Mouse (Mus musculus): ENCODE results near the gene Cwh43.
"Not testable (repeated sequence)": the region's sequence is repeated elsewhere in the genome, so short reads cannot be mapped to it uniquely, and the experiment has no call there.

Gene Cwh43

DNA sequence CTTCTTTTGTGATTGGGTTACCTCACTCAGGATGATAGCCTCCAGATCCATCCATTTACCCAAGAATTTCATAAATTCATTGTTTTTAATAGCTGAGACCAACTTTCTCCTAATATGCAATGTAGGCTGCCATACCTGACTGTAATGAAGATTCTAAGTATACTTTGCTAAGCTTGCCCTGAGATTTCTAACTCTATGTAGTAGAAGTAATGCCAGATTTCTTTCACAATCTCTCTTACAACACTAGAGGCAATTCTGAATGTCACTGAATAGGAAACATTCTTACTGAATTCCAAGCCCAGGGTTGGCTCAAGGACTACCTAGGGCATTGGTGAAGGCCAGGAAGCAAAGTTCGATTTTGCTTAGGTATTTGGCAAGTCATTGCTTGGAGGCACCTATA, 76.5 kb downstream of the Cwh43 start:
- DNase-seq = not testable (repeated sequence)

DNA sequence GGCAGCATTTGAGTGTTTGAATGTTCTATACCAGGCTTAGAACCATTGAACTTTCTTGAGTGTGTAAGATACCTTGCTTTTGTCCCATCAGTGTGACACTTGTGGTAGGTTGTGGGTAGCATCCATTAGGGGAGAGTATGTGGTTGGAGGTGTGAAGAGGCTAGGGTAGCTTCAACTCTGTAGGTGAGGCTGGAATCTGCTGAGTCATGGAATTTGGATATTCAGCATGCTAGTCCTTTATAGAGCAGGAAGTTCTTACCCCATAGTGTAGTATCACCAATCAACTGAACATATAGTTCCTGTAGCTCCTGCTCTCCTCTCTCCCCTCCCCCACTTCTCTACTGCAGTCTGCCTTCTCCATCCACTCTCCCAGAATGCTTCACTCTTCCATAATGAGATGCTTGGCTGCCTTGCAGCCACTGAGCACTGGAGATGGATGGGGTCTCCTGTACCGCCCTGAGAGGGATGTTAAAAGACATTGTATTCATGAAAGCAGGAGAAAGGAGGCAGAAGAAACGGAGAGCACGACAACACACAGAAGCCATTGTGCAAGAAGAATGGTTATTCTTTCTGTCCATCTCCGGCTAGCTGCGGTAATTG, 78.2 kb downstream of the Cwh43 start:
- DNase-seq = no peak

DNA sequence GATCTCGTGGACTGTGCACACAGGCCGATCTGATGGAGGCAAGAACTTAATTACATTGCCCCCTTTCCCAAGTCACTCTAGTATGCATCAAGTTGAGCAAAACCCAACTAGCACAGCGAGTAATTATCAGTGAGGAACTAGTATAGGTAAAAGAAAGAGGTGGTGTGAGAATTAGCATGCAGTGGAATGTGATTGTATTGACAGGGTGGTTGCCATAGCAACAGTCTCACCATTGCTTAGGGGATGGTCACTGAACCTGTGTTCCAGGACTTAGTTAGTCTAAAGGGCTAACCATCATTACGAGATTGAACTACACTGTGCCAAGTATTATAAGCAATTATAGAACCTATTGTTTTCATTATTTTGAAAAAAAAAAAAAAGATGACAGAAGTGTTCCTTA, 80.6 kb downstream of the Cwh43 start:
- DNase-seq = no peak

DNA sequence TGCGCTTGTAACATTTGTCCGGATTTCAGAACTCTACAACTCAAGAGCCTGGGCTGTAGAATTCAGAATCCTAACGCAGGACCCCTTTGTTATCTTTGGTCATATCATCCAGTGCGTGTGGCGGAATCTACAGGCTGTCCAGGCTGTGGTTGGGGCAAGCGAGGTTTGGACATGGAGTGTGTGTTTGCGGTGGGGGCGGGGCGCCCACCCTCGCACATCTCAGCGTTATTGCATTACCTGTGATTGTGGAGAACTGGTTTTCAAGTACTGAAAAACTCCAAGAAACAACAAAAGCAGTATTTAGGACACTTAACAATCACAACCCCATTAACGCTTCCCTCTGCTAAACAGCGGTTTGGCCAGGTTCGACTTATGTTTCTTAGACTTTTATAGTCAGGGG, 84.0 kb downstream of the Cwh43 start:
- DNase-seq = no peak

DNA sequence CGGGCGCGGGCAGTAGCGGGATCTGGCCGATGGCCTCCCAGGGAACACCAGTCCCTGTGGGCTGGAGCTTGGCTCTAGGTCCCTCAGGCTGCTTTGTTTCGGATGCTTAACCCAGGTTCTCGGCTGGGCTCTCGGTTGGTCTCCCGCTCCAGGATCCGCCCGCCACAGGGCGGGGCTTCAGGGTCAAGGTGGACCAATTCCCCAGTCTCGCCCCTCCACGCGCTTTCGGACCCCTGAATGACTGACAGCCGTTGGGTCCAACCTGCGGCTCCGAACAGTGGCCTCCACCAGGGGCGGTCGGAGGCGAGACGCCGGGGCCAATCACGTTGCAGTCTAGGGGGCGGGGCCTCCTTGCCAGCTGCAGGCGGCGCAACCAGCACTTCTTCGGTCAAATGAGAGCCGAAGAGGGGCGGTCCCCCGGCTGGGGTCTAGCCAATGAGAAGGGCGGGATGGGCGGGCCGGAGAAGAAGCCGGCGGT, 84.8 kb downstream of the Cwh43 start:
- peak; percentile 98 for DNase-seq

DNA sequence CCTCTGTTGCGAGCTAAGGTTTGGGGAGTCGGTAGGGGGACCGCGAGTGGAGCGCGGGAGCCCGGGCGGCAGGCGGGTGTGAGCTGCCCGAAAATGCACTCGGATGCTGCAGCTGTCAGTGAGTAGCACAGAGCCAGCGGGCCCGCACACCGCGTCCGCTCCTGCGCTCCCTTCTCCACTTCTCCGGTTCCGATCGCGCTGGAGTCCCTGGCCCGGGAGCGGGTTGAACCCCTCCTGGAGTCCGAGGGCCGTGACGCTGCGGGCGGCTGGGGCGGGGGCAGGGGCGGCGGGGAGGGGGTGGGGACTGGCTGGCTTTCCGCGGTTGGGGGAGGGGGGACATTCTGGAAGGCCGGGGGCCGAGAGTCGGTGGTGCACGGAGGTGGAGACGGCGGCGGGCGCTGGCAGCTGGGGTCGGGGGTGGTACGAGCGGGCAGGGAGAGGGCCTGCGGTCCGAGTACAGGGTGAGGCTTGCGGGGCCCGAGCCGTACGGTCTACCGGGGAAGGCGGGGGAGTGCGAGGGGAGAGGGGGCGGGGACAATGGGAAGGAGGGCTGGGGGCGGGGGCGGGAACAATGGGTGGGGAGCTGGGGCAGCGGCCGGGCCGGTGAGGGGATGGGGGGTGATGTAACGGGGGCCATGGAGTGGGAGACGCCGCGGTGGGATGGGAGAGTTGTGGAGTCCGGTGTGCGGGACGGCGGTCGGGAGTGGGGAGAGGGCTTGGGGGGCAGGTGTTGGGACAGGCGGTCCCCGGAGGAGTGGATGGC, 85.4 kb downstream of the Cwh43 start:
- DNase-seq = no peak

DNA sequence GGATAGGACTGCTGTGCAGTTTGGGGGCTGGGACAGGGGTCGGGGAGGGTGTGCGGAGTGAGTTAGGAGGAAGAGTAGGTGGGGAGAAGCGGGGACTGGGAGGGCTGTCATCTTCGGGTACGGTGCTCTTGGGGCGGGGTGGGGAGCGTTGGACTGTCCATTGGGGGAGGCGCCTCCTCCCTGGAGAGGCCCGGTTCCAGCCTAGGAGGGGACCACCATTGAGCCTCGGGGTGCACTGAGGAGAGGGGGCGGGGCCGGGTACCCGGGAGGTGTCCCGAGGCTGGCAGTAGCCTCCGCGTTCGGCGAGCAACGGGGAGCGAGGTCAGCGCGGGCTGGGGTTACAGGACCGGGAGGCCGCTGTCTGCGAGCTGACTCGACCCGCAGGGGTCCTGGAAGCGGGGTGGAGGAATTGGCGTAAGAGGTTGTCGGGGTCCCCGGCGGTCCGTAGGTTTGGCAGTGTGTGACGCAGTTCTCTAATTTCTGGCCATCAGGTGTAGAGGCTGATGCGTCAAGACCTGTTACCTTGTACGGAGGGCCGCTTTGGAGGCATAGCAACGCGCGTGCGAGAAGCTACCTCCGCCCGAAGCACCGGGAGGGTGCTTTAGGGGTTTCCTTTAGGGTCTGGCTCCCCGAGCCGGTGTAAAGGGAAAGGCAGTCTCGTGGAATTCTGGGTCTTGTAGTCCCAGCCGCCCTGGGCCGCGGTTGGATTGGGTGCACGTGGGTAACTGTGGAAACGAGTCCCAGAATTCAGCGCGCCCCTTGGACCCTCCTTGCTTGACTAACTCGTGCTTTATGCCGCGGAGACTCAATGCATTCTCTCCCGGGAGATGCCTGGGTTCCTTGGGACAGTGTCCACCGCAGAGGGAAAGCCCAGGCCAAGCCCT, 86.2 kb downstream of the Cwh43 start:
- DNase-seq = peak; percentile 71 to 76

DNA sequence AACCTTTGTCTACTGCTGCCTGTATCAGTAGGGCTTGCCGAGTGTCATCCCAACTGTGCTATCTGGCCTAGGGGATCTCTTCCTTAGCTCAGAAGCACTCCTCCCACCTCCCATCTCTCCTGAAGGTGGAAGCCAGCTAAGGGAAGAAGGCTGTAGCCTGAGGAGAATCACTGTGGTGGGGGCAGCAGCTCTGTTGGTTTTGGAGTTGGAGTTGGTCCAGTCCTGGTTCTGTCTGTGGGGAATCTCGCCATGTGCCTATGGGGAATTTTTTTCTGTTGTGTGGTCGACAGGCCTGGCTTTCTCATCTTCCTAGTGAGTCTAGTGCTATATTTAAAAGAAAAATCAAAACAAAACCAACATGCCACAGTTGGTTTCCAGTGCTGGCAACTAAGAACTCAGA, 91.5 kb downstream of the Cwh43 start:
- DNase-seq = no peak

DNA sequence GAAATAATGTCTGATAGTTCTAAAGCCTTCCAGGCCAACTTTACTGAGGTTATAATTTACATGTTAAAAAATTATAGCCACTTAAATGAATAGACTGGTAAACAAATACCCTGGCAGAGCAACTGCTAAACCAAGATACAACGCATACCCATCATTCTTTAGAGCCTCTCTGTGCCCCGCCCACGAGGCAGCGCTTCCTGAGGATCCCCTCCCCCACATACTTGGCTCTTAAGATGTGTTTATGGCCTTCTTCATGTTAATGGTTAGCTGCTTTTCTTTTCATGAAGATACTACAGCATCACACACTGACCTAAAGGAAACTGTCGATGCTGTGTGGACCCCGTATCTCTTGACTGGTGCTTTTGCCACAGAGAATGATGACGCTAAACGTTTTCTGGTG, 92.7 kb downstream of the Cwh43 start:
- no peak for DNase-seq

DNA sequence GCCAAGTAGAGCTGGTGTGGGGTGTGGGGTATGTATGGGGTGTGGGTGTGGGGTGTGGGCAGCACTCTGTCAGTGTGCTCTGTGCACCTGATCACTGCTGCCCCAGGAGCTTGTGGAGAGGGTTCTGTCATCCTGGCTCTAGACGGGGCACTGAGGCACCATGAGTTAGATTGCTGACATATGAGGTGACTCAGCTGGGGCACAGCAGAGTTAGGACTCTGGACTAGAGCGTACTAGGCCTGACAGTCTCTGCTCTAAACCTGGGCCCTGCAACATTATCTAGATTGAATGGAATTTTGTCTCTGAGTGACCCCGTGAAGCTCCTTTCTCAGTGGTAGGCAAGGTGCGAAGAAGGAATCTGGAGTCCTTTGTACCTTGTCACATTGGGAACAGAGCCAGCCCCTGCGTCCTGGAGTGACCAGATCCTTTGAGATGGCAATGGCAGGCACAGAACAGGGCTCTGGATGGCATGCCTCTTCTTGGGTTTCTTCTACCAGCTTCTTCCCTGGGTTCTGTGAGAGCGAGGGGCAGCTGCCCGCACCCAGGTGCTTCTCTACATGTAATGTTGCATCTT, 95.1 kb downstream of the Cwh43 start:
- DNase-seq = no peak

DNA sequence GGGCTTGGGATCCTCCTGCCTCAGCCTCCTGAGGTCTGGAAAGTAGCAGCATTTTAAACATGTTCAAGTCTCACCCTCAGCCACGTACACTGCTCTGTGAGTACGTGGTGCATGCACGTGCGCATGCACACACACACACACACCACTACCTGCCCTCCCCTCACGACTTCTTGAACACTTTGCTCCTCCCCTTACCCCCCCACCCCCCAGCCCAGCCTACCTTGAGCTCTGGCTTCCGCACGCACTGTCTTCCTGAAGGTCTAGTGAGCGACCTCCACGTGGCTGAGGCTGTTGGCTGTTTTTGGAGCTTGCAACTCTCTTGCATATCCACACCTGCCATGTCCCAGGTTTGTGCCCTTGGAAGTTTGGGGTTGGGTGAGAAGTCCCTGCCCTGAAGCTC, 96.5 kb downstream of the Cwh43 start:
- no peak for DNase-seq

Data from spleen, adult 18-20 months (tissue).